Mouse (Mus musculus): ENCODE data around the gene Duxbl2.
"Not testable (repeated sequence)": the region's sequence is repeated elsewhere in the genome, so short reads cannot be mapped to it uniquely, and the experiment has no call there.

The Duxbl2 gene

GRCm38 (mm10) chr14:26118150-26118549 lies at the start of gene Duxbl2:
Gene Duxbl2 (plus strand): TSS chr14:26118349.
- in situ Hi-C loops (cut with MboI; ENCODE audit: unreplicated experiment in 2 of 2), result not testable (repeated sequence)

GRCm38 (mm10) chr14:26076620-26077390 lies 41.3 kb upstream of the Duxbl2 start:
- in situ Hi-C loops (cut with MboI; ENCODE audit: unreplicated experiment in 2 of 2), result not testable (repeated sequence)

- in situ Hi-C loops (cut with MboI; ENCODE audit: unreplicated experiment in 2 of 2), result not testable (repeated sequence)
Measured at GRCm38 (mm10) chr14:26081216-26081615, 36.9 kb upstream of the Duxbl2 start, which contains the start of gene Cphx2. Gene Cphx2 (plus strand): TSS chr14:26081516.

- in situ Hi-C loops (cut with MboI; ENCODE audit: unreplicated experiment in 2 of 2), result not testable (repeated sequence)
Measured at GRCm38 (mm10) chr14:26081997-26082396, 36.2 kb upstream of the Duxbl2 start, which contains the start of gene Cphx3. Gene Cphx3 (plus strand): TSS chr14:26082297.

GRCm38 (mm10) chr14:26097622-26098021 lies 20.5 kb upstream of the Duxbl2 start:
- in situ Hi-C loops (cut with MboI; ENCODE audit: unreplicated experiment in 2 of 2), result not testable (repeated sequence)

- in situ Hi-C loops (cut with MboI; ENCODE audit: unreplicated experiment in 2 of 2), result not testable (repeated sequence)
Measured at GRCm38 (mm10) chr14:26118550-26119000, 426 bp downstream of the Duxbl2 start.

- in situ Hi-C loops (cut with MboI; ENCODE audit: unreplicated experiment in 2 of 2), result not testable (repeated sequence)
Measured at GRCm38 (mm10) chr14:26119095-26119494, 946 bp downstream of the Duxbl2 start.

- in situ Hi-C loops (cut with MboI; ENCODE audit: unreplicated experiment in 2 of 2), result not testable (repeated sequence)
Measured at GRCm38 (mm10) chr14:26147095-26147494, 28.9 kb downstream of the Duxbl2 start.

- in situ Hi-C loops (cut with MboI; ENCODE audit: unreplicated experiment in 2 of 2), result not testable (repeated sequence)
Measured at GRCm38 (mm10) chr14:26156032-26156431, 37.9 kb downstream of the Duxbl2 start.

- in situ Hi-C loops (cut with MboI; ENCODE audit: unreplicated experiment in 2 of 2), result not testable (repeated sequence)
Measured at GRCm38 (mm10) chr14:26161156-26161555, 43.0 kb downstream of the Duxbl2 start.

GRCm38 (mm10) chr14:26162423-26162822 lies 44.3 kb downstream of the Duxbl2 start:
- in situ Hi-C loops (cut with MboI; ENCODE audit: unreplicated experiment in 2 of 2), result not testable (repeated sequence)

- in situ Hi-C loops (cut with MboI; ENCODE audit: unreplicated experiment in 2 of 2), result not testable (repeated sequence)
Measured at GRCm38 (mm10) chr14:26165266-26165665, 47.1 kb downstream of the Duxbl2 start.

GRCm38 (mm10) chr14:26173955-26174354 lies 55.8 kb downstream of the Duxbl2 start:
- in situ Hi-C loops (cut with MboI; ENCODE audit: unreplicated experiment in 2 of 2), result not testable (repeated sequence)

GRCm38 (mm10) chr14:26175028-26175427 lies 56.9 kb downstream of the Duxbl2 start:
- in situ Hi-C loops (cut with MboI; ENCODE audit: unreplicated experiment in 2 of 2), result not testable (repeated sequence)
